Mouse (Mus musculus) large intestine, adult 2 months (tissue): ENCODE data around the gene Krt71. TPM values are rescaled to one million over a fixed set of nuclear protein-coding genes. Genes with fewer than 3 reads are reported as not detected.

Experiments
- DNase-seq: peaks from one replicate; pipeline ENCODE4 v3.0.0-alpha.2; 2012; ENCODE audit warnings: low read depth, low spot score
- WGBS: fragments of 180-500 bp; shearing (Covaris S2); methylation state at CpG from one replicate; pipeline ENCODE4 v1.1.7; 2018; 5-methylcytosine and 5-hydroxymethylcytosine counted together
- polyA plus RNA-seq: library from polyadenylated mRNA; depleted of rRNA; stranded (reverse); fragments of >200 nt; gene quantifications from 2 replicates; pipeline ENCODE4 v1.2.3, GENCODE M21; 2012; rRNA removed

The Krt71 gene
- not detected in 2 replicates for polyA plus RNA-seq

DNA sequence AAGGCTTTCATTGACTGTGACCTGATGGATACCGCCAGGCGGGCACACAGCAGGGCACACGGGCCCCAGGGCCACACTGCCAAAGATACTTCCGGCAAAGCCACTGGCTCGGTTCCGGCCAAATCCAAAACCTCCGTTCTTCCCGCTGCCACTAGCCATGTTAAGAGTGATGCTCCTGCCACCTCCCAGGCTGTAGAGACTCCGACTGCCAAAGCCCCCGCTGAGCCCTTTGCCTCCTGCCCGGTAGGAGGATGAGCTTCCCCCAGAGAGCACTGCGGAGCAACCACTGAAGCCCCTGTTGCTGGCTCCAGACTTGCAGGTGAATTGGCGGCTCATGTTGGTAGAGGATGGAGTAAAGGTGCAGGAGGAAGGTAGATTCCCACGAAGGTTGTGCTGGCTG, at the start of gene Krt71:
Krt71 (minus strand) TSS at position 399 of the 400 bp plus-strand sequence.
- 61% methylated on average over 14 of the region's 14 CpGs for WGBS
- no peak for DNase-seq

- DNase-seq = no peak
- 10% methylated on average over 3 of the region's 3 CpGs for WGBS
Measured at GRCm38 (mm10) chr15:101790867-101791266, 48.0 kb upstream of the Krt71 start.

GRCm38 (mm10) chr15:101786360-101786759, 43.5 kb upstream of the Krt71 start, which contains the start of gene Krt72:
Gene Krt72 (minus strand): TSS chr15:101786460.
- WGBS = 88% methylated on average over 18 of the region's 18 CpGs
- no peak for DNase-seq

GRCm38 (mm10) chr15:101773420-101773819, 30.5 kb upstream of the Krt71 start:
- whole genome bisulfite sequencing = 25% methylated on average over 10 of the region's 10 CpGs
- DNase-seq = no peak

DNA sequence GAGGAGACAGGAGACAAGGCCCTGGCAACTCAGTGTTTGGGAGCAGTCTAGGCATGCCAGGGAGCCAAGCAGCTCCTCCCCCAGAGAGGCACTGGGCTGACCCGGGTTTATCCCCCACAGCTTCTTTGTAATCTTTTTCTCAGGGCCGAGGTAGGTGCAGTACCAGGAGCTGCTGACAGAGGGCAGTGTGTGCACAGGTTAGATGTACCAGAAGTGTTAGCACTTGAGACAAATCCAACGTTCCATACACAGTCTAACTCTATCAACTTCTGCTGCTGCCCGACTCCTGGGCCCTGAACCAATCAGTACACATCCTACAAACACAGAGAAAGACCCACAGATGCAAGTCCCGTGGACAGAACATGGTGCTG, 29.8 kb upstream of the Krt71 start:
- peak; percentile 61 for DNase-seq
- 3% methylated on average over 5 of the region's 5 CpGs for WGBS

GRCm38 (mm10) chr15:101772080-101772710, 29.3 kb upstream of the Krt71 start:
- DNase-seq = no peak
- 68% methylated on average over 5 of the region's 5 CpGs for WGBS

GRCm38 (mm10) chr15:101770226-101770625, 27.3 kb upstream of the Krt71 start:
- WGBS = 30% methylated on average over 8 of the region's 8 CpGs
- no peak for DNase-seq

GRCm38 (mm10) chr15:101737786-101738185, 5.1 kb downstream of the Krt71 start:
- 47% methylated on average over 7 of the region's 7 CpGs for WGBS
- no peak for DNase-seq

DNA sequence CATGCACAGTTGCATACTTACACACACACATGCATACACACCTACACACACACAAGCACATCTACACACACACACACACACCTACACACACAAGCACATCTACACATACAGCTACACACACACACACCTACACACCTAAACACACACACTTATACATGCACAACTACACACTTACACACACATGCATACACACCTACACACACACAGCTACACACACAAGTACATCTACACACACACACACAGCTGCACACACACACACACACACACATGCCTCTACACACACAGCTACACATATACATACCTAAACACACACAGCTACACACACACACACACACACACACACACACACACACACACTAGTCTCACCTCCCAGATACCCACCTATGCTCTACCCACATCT, 12.3 kb downstream of the Krt71 start:
- no peak for DNase-seq

- DNase-seq = no peak
- 31% methylated on average over 5 of the region's 5 CpGs for WGBS
Measured at GRCm38 (mm10) chr15:101724686-101725085, 18.2 kb downstream of the Krt71 start.

GRCm38 (mm10) chr15:101715831-101716230, 27.1 kb downstream of the Krt71 start:
- WGBS = 68% methylated on average over 3 of the region's 3 CpGs
- no peak for DNase-seq

GRCm38 (mm10) chr15:101714356-101714755, 28.6 kb downstream of the Krt71 start:
- DNase-seq = no peak
- WGBS = 41% methylated on average over 5 of the region's 5 CpGs

DNA sequence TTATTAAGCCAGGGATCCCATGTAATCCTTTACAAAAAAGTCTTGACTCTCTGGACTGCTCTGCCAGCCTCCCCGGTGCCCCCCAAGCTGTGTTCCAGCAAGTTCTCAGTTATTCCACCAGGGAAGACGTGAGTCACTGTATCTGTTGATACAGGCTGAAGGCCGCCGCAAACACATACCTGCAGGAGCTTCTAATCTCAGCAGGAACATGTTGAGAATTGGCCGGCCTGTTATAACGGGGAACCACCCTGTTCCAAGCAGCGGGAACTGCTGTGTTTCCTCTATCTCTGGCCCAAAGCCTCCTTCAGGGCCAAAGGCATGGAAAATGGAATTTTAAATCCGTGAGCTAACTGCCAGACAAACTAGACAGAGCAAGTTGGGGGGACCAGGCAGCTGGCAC, 29.2 kb downstream of the Krt71 start:
- 51% methylated on average over 8 of the region's 8 CpGs for WGBS
- DNase-seq = no peak

- 69% methylated on average over 13 of the region's 13 CpGs for WGBS
- DNase-seq = no peak
Measured at GRCm38 (mm10) chr15:101712720-101713119, 30.2 kb downstream of the Krt71 start, which contains the start of gene Krt5. Gene Krt5 (minus strand): TSS chr15:101712898.

DNA sequence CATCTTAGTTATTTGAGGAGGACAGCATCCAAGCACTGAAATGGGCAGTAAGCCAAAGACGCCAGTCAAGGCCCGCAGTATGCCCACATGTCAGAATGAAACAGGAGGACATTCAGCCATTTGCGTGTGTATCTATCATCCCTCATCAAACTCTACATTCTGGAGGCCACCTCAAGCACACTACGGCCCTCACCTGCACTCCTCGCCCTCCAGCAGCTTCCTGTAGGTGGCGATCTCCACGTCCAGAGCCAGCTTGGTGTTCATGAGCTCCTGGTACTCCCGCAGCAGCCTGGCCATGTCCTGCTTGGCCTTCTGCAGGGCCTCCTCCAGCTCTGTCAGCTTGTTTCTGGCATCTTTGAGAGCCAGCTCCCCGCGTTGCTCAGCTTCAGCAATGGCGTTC, 34.2 kb downstream of the Krt71 start:
- WGBS = 66% methylated on average over 11 of the region's 11 CpGs
- no peak for DNase-seq

DNA sequence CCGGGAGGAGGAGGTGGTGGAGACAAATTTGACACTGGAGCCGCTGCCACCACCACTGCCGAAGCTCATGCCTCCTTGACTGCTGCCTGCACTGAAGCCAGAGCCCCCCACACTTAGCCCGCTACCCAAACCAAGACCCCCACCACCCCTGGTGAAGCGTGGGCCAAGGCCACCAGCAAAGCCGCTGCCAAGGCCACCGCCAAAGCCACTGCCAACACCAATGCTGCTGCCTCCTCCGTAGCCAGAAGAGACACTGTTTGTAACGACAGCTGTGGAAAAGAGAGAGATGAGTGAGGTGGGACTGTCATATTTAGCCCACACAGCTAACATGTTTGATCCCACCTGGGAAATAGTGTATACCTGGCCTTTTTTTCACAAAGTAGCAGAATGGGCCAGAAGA, 35.5 kb downstream of the Krt71 start:
- DNase-seq = no peak
- 83% methylated on average over 9 of the region's 9 CpGs for WGBS

- DNase-seq = no peak
- 71% methylated on average over 4 of the region's 4 CpGs for WGBS
Measured at GRCm38 (mm10) chr15:101704066-101704465, 38.8 kb downstream of the Krt71 start.

- 45% methylated on average over 2 of the region's 2 CpGs for WGBS
Measured at GRCm38 (mm10) chr15:101702380-101702779, 40.5 kb downstream of the Krt71 start.

DNA sequence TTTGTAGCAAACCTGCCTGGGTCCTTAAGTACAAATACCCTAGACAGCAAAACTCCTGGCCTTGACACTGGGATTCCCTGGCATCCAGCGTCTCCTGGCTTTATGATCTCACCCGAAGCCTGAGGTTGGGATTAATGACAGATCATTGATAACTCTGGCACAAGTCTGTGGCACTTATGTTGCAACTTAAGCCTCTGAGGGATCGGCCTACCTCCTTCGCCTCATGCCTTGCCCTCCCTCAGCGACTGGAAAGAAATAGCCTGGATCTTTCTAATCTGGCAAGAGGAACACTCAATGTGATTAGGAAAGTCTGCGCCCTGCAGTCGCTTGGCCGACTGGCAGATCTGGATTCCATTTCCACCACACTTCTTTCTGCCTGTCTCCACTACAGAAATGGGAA, 43.0 kb downstream of the Krt71 start:
- DNase-seq = no peak
- 80% methylated on average over 8 of the region's 8 CpGs for WGBS

More at GRCm38 (mm10) chr15:101702380-101702779, 40.5 kb downstream of the Krt71 start:
- DNase-seq = no peak

DNA sequence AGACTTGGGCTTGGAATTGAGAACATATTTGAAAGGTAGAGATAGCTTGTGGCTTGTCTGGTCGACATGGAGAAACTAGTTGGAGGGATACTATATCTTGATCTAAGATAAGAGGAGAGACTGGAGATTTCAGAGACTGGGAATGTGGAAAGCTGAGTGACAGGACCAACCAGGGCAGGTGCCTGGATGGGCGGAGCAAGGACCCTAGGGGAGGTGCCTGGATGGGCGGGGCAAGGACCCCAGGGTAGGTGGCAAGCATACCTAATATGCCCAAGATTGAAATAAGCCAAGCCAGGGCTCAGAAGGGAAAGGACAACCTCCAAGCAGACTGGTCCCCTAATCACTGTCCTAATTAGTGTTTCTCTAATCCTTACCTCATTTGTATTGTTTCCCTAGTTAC, 43.7 kb downstream of the Krt71 start:
- no peak for DNase-seq
- 25% methylated on average over 3 of the region's 3 CpGs for WGBS

GRCm38 (mm10) chr15:101697326-101698188, 45.4 kb downstream of the Krt71 start:
- DNase-seq = no peak
- 62% methylated on average over 8 of the region's 8 CpGs for WGBS
